Mouse (Mus musculus): ENCODE results near the gene Myo16. TPM values are rescaled to one million over a fixed set of nuclear protein-coding genes. Genes with fewer than 3 reads are reported as not detected.

Myo16 gene
- polyA plus RNA-seq, 1 experiment = 0.66 TPM

DNA sequence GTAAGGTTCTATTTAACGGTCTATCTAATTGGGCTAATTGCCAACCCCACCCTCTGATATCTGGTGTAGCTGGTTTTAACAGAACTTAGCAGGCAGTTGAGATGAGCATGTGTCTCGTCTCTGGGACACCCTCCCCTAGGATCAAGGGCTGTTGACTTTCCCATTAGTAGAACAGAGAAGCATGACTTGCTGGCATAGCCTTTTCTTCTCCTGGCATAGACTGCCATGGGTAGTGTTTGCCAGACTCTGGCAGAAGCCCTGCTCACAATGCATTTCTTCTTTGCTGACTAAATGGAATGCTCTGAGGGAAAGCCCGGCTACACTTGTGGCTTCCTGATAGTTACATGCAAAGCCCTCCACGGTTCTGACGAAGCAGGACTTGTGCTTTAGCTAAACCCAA is 45.6 kb downstream of the Myo16 start:
- DNase-seq = no peak
- 79% methylated on average over 5 of the region's 5 CpGs for WGBS

DNA sequence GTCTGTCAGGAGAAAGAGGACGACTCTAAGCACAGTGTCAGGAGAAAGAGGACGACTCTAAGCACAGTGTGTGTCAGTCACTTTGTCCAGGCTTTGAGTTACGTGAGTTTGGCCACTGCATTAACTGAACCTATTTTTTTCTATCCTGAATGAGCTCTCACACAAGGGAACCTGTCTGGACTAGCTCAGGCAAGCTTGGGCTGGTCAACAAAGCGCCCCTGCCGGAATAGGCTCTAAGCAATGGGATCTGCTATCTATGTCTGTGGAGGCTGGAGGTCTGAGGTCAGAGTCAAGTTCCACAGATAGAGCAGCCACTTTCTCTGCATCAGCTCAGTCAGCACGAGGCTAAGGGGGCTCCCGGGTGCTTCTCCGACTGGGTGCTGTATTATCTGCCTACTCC is 46.3 kb downstream of the Myo16 start:
- Histone ChIP-seq H3K4me1 (replicated peaks; ENCODE audit: control insufficient read depth, insufficient read depth, low read length) (no peaks in the 10 kb centered on the region), H3K27ac (ENCODE audit: control insufficient read depth, insufficient read depth, low read length) (no peak overlapping the region), H3K36me3 (ENCODE audit: control insufficient read depth, insufficient read depth, low read length) (no peaks in the 10 kb centered on the region), H3K27me3 (ENCODE audit: control insufficient read depth, insufficient read depth, low read length) (no peaks in the 10 kb centered on the region), H3K4me3 (ENCODE audit: control insufficient read depth, insufficient read depth, low read length) (no peak overlapping the region)
- TF ChIP-seq CTCF (IDR thresholded peaks at IDR 0.05; ENCODE audit: borderline replicate concordance, control insufficient read depth, extremely low read depth, insufficient read depth, low read length, poor library complexity) = no peak
- TF ChIP-seq POLR2A (IDR thresholded peaks at IDR 0.05; ENCODE audit: control insufficient read depth, extremely low read depth, insufficient read depth, low read length, poor library complexity) = no peak
- 85% methylated on average over 8 of the region's 8 CpGs for WGBS
- DNase-seq = no peak

More for the DNA sequence above, 45.6 kb downstream of the Myo16 start:
- H3K4me1 ChIP-seq (replicated peaks; ENCODE audit: control insufficient read depth, insufficient read depth, low read length) = no peaks in the 10 kb centered on the region
- TF ChIP-seq CTCF (IDR thresholded peaks at IDR 0.05; ENCODE audit: borderline replicate concordance, control insufficient read depth, extremely low read depth, insufficient read depth, low read length, poor library complexity) (no peak), POLR2A (IDR thresholded peaks at IDR 0.05; ENCODE audit: control insufficient read depth, extremely low read depth, insufficient read depth, low read length, poor library complexity) (no peak)
- H3K27ac ChIP-seq (ENCODE audit: control insufficient read depth, insufficient read depth, low read length) = no peak overlapping the region
- no peaks in the 10 kb centered on the region for H3K36me3 ChIP-seq (ENCODE audit: control insufficient read depth, insufficient read depth, low read length)
- no peaks in the 10 kb centered on the region for H3K27me3 ChIP-seq (ENCODE audit: control insufficient read depth, insufficient read depth, low read length)
- H3K4me3 ChIP-seq (ENCODE audit: control insufficient read depth, insufficient read depth, low read length) = no peak overlapping the region

DNA sequence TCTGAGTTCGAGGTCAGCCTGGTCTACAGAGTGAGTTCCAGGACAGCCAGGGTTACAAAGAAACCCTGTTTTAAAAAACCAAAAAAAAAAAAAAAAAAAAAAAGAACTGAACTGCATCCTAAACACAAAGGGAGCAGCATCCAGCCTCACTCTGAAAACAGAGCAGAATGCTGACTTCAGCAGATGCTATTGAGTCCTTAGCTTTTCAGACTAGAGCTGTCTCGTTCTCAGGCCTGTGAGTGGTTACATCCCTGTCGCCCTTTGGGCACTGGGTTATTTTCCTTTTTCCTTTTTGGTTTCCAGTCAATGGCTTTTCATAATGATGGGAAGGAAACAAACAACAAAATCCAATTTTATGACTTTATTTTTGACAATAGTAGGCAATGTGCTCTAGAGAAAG is 61.3 kb downstream of the Myo16 start:
- no peak overlapping the region for H3K4me3 ChIP-seq (ENCODE audit: control insufficient read depth, insufficient read depth, low read length)
- no peaks in the 10 kb centered on the region for H3K4me1 ChIP-seq (replicated peaks; ENCODE audit: control insufficient read depth, insufficient read depth, low read length)
- 80% methylated on average over 3 of the region's 3 CpGs for WGBS
- TF ChIP-seq CTCF (IDR thresholded peaks at IDR 0.05; ENCODE audit: borderline replicate concordance, control insufficient read depth, extremely low read depth, insufficient read depth, low read length, poor library complexity) (no peak), POLR2A (IDR thresholded peaks at IDR 0.05; ENCODE audit: control insufficient read depth, extremely low read depth, insufficient read depth, low read length, poor library complexity) (no peak)
- no peak for DNase-seq
- H3K27ac ChIP-seq (ENCODE audit: control insufficient read depth, insufficient read depth, low read length) = no peak overlapping the region
- H3K36me3 ChIP-seq (ENCODE audit: control insufficient read depth, insufficient read depth, low read length) = no peaks in the 10 kb centered on the region
- H3K27me3 ChIP-seq (ENCODE audit: control insufficient read depth, insufficient read depth, low read length) = no peaks in the 10 kb centered on the region

DNA sequence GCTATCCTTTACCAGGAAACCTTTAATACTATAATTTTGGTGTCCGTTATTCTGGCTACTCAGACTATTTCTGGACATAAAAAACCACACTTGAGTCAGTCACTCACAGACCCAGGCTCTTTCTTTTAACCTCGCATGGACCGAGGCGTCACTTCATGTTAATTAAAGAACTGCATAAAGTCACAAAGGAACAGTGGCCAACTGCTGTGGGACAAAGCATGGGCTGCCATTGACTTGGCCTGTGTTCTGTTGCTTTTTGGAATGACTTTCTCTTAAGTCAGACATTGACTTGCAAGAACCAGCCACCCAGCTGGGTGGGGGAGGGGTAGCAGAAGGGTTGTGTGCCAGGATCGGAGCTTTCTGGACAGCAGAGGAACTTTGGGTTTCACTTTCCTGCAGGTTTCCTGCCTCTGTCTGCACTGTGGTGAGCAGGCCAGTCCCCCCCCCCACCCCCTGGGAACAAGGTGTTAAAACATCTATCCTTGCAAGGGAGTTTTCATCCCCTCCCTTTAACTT is 66.1 kb downstream of the Myo16 start:
- no peaks in the 10 kb centered on the region for H3K36me3 ChIP-seq (ENCODE audit: control insufficient read depth, insufficient read depth, low read length)
- H3K27me3 ChIP-seq (ENCODE audit: control insufficient read depth, insufficient read depth, low read length) = no peaks in the 10 kb centered on the region
- no peaks in the 10 kb centered on the region for H3K4me1 ChIP-seq (replicated peaks; ENCODE audit: control insufficient read depth, insufficient read depth, low read length)
- H3K4me3 ChIP-seq (ENCODE audit: control insufficient read depth, insufficient read depth, low read length) = no peak overlapping the region
- TF ChIP-seq POLR2A (IDR thresholded peaks at IDR 0.05; ENCODE audit: control insufficient read depth, extremely low read depth, insufficient read depth, low read length, poor library complexity) = no peak
- TF ChIP-seq CTCF (IDR thresholded peaks at IDR 0.05; ENCODE audit: borderline replicate concordance, control insufficient read depth, extremely low read depth, insufficient read depth, low read length, poor library complexity) = no peak
- DNase-seq = no peak
- no peak overlapping the region for H3K27ac ChIP-seq (ENCODE audit: control insufficient read depth, insufficient read depth, low read length)
- WGBS = 57% methylated on average over 5 of the region's 5 CpGs

DNA sequence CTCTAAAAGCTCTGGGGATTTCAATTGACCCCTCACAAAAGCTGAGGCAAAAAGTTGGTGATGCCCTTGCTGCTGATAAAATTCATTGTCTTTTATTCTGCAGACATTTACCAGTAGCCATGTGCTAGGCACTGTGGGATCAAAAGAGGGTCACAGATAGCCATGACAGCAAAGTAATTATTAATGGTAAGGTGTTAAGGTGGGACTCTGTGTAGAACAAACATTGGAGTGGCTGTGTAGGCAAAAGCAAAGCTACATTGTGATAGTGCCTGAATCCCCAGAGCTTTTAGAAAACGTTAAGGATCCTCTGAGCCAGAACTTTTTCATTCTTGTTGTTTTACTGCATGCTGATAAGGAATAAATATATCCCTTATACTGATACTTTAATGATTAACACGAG is 69.1 kb downstream of the Myo16 start:
- WGBS = 69% methylated on average over 2 of the region's 2 CpGs
- no peak for DNase-seq
- TF ChIP-seq POLR2A (IDR thresholded peaks at IDR 0.05; ENCODE audit: control insufficient read depth, extremely low read depth, insufficient read depth, low read length, poor library complexity) (no peak), CTCF (IDR thresholded peaks at IDR 0.05; ENCODE audit: borderline replicate concordance, control insufficient read depth, extremely low read depth, insufficient read depth, low read length, poor library complexity) (no peak)
- H3K36me3 ChIP-seq (ENCODE audit: control insufficient read depth, insufficient read depth, low read length) = no peaks in the 10 kb centered on the region
- no peaks in the 10 kb centered on the region for H3K4me1 ChIP-seq (replicated peaks; ENCODE audit: control insufficient read depth, insufficient read depth, low read length)
- H3K27me3 ChIP-seq (ENCODE audit: control insufficient read depth, insufficient read depth, low read length) = no peaks in the 10 kb centered on the region
- H3K4me3 ChIP-seq (ENCODE audit: control insufficient read depth, insufficient read depth, low read length) = no peak overlapping the region
- H3K27ac ChIP-seq (ENCODE audit: control insufficient read depth, insufficient read depth, low read length) = no peak overlapping the region

DNA sequence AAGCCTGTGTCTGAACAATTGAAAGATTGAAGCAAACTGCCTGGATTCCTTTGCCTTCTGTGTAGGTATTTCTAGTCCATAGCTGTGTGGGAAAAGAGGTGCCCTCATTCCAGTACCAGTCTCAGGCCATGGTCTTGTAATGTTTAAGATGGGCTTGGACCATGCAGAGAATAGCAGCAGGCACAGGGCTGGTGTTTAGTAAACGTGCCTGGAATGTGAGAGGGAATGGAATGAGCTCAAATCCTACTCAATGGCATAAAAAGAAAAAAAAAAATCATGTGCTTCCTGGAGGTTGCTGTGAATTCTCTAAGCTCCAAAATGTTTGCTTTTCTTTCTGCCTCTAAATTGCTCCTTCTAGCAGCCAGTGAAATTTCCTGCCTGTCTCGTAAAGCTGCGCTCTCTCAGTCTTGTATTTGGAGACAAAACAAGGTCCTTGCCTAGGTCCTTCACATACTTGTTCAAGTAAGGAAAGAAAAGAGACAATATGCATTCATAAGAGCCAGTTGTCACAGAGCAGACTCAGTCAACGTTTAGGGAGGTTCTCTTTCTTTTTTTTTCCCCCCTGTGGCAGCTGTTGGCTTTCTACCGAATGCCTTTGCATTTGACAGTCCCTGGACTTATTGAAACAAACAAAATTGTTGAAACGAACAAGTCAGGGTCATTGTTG is 70.0 kb downstream of the Myo16 start:
- H3K4me3 ChIP-seq (ENCODE audit: control insufficient read depth, insufficient read depth, low read length) = no peak overlapping the region
- H3K36me3 ChIP-seq (ENCODE audit: control insufficient read depth, insufficient read depth, low read length) = no peaks in the 10 kb centered on the region
- no peak for TF ChIP-seq POLR2A (IDR thresholded peaks at IDR 0.05; ENCODE audit: control insufficient read depth, extremely low read depth, insufficient read depth, low read length, poor library complexity)
- no peak for TF ChIP-seq CTCF (IDR thresholded peaks at IDR 0.05; ENCODE audit: borderline replicate concordance, control insufficient read depth, extremely low read depth, insufficient read depth, low read length, poor library complexity)
- H3K27me3 ChIP-seq (ENCODE audit: control insufficient read depth, insufficient read depth, low read length) = no peaks in the 10 kb centered on the region
- H3K27ac ChIP-seq (ENCODE audit: control insufficient read depth, insufficient read depth, low read length) = no peak overlapping the region
- WGBS = 36% methylated on average over 6 of the region's 6 CpGs
- no peak for DNase-seq
- no peaks in the 10 kb centered on the region for H3K4me1 ChIP-seq (replicated peaks; ENCODE audit: control insufficient read depth, insufficient read depth, low read length)

Measured in thymus, adult 2 months (tissue).